Mouse (Mus musculus): Measurements from ENCODE around the gene Krtap4-1. TPM values are rescaled to one million over a fixed set of nuclear protein-coding genes. Genes with fewer than 3 reads are reported as not detected.
"Not testable (repeated sequence)": the region's sequence is repeated elsewhere in the genome, so short reads cannot be mapped to it uniquely, and the experiment has no call there.

Krtap4-1 gene
- polyA plus RNA-seq, 1 experiment from 2014 or later = not detected

DNA sequence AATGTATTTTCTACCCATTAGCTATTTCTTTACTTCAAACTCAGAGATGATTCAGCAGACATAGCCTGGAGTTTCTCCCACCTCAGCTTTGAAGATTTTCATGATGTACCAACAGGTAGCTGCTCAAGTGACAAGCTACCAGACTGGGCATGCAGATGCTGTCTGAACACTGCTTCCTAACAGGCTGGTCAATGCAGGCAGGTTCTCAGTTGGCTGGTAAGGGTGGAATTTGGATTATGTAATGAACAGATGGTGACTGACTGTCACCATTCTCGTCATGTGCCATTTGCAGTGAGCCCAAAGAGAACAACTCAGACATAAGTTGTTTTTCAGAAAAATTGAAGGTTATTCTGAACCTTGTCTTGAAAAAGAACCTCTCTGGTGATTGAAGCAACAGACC is 18.9 kb downstream of the Krtap4-1 start:
- Histone ChIP-seq H3K27ac (ENCODE audit: low read depth, low read length) (no peak overlapping the region), H3K27me3 (ENCODE audit: control insufficient read depth, insufficient read depth, low read length) (no peaks in the 10 kb centered on the region), H3K9ac (ENCODE audit: low read length) (no peak overlapping the region), H3K4me1 (replicated peaks; ENCODE audit: control insufficient read depth, insufficient read depth, low read length) (no peaks in the 10 kb centered on the region), H3K4me2 (ENCODE audit: low read depth, low read length, severe bottlenecking) (no peak overlapping the region), H3K9me3 (ENCODE audit: control insufficient read depth, low read length) (no peaks in the 10 kb centered on the region), H3K4me3 (ENCODE audit: low read depth, low read length) (no peak overlapping the region), H3K36me3 (ENCODE audit: control insufficient read depth, insufficient read depth, low read length) (no peaks in the 10 kb centered on the region)
- WGBS = 78% methylated on average over 1 of the region's 1 CpGs
- DNase-seq (ENCODE audit: low spot score) (no peak), ATAC-seq (replicated peaks; ENCODE audit: low FRiP score) (no peak)

GRCm38 (mm10) chr11:99603208-99603607 is 24.8 kb downstream of the Krtap4-1 start, which contains the start of gene Gm11938:
Gm11938 (minus strand) TSS chr11:99603308.
- H3K4me3 ChIP-seq (ENCODE audit: low read depth, low read length); H3K4me1 ChIP-seq (replicated peaks; ENCODE audit: control insufficient read depth, insufficient read depth, low read length); H3K9me3 ChIP-seq (ENCODE audit: control insufficient read depth, low read length); ATAC-seq (replicated peaks; ENCODE audit: low FRiP score); H3K9ac ChIP-seq (ENCODE audit: low read length); H3K36me3 ChIP-seq (ENCODE audit: control insufficient read depth, insufficient read depth, low read length); H3K27ac ChIP-seq (ENCODE audit: low read depth, low read length); H3K27me3 ChIP-seq (ENCODE audit: control insufficient read depth, insufficient read depth, low read length); DNase-seq (ENCODE audit: low spot score); H3K4me2 ChIP-seq (ENCODE audit: low read depth, low read length, severe bottlenecking): not testable (repeated sequence)
- 80% methylated on average over 1 of the region's 1 CpGs for WGBS

DNA sequence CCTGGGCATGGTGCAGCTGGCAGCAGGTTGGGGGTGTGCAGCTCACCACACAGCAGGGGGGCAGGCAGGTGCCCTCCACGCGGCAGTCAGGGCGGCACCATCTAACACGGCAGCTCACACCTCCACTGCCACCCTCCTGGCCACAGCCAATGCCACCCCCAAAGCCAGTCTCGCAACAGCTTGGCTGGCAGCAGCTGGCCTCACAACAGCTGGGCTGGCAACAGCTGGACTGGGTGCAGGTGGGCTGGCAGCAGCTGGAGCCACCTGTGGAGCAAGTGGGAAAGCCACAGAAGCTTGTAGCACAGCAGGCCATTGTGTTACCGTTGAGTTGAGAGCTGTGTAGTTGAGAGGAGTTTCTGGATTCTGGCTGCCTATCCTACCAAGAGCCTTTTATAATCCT is 30.3 kb downstream of the Krtap4-1 start, which contains the start of gene Krtap9-3:
Gene Krtap9-3 (minus strand): TSS at position 364 of the 400 bp plus-strand sequence.
- not testable (repeated sequence) for H3K9ac ChIP-seq (ENCODE audit: low read length); H3K27me3 ChIP-seq (ENCODE audit: control insufficient read depth, insufficient read depth, low read length); H3K9me3 ChIP-seq (ENCODE audit: control insufficient read depth, low read length); DNase-seq (ENCODE audit: low spot score); H3K4me3 ChIP-seq (ENCODE audit: low read depth, low read length); H3K36me3 ChIP-seq (ENCODE audit: control insufficient read depth, insufficient read depth, low read length); H3K4me1 ChIP-seq (replicated peaks; ENCODE audit: control insufficient read depth, insufficient read depth, low read length); H3K27ac ChIP-seq (ENCODE audit: low read depth, low read length); H3K4me2 ChIP-seq (ENCODE audit: low read depth, low read length, severe bottlenecking); ATAC-seq (replicated peaks; ENCODE audit: low FRiP score)
- 80% methylated on average over 6 of the region's 6 CpGs for WGBS

GRCm38 (mm10) chr11:99590981-99591380 is 37.1 kb downstream of the Krtap4-1 start, which contains the start of gene Krtap1-3:
Krtap1-3 (minus strand) TSS chr11:99591339.
- 87% methylated on average over 6 of the region's 6 CpGs for WGBS
- H3K4me1 ChIP-seq (replicated peaks; ENCODE audit: control insufficient read depth, insufficient read depth, low read length) = no peaks in the 10 kb centered on the region
- no peak for DNase-seq (ENCODE audit: low spot score)
- no peaks in the 10 kb centered on the region for H3K9me3 ChIP-seq (ENCODE audit: control insufficient read depth, low read length)
- no peak within 1 kb of the TSS for H3K9ac ChIP-seq (ENCODE audit: low read length)
- no peaks in the 10 kb centered on the region for H3K27me3 ChIP-seq (ENCODE audit: control insufficient read depth, insufficient read depth, low read length)
- no peak within 1 kb of the TSS for H3K4me3 ChIP-seq (ENCODE audit: low read depth, low read length)
- no peak for ATAC-seq (replicated peaks; ENCODE audit: low FRiP score)
- H3K36me3 ChIP-seq (ENCODE audit: control insufficient read depth, insufficient read depth, low read length) = no peaks in the 10 kb centered on the region
- H3K4me2 ChIP-seq (ENCODE audit: low read depth, low read length, severe bottlenecking) = no peak within 1 kb of the TSS
- H3K27ac ChIP-seq (ENCODE audit: low read depth, low read length) = no peak within 1 kb of the TSS

- Histone ChIP-seq H3K4me1 (replicated peaks; ENCODE audit: control insufficient read depth, insufficient read depth, low read length) (no peaks in the 10 kb centered on the region), H3K4me3 (ENCODE audit: low read depth, low read length) (no peak overlapping the region), H3K27me3 (ENCODE audit: control insufficient read depth, insufficient read depth, low read length) (no peaks in the 10 kb centered on the region), H3K9ac (ENCODE audit: low read length) (no peak overlapping the region), H3K36me3 (ENCODE audit: control insufficient read depth, insufficient read depth, low read length) (no peaks in the 10 kb centered on the region), H3K27ac (ENCODE audit: low read depth, low read length) (no peak overlapping the region), H3K9me3 (ENCODE audit: control insufficient read depth, low read length) (no peaks in the 10 kb centered on the region), H3K4me2 (ENCODE audit: low read depth, low read length, severe bottlenecking) (no peak overlapping the region)
- no peak for DNase-seq (ENCODE audit: low spot score)
- 95% methylated on average over 7 of the region's 7 CpGs for WGBS
- no peak for ATAC-seq (replicated peaks; ENCODE audit: low FRiP score)
These were observed 42.9 kb downstream of the Krtap4-1 start for GRCm38 (mm10) chr11:99585096-99585495.

DNA sequence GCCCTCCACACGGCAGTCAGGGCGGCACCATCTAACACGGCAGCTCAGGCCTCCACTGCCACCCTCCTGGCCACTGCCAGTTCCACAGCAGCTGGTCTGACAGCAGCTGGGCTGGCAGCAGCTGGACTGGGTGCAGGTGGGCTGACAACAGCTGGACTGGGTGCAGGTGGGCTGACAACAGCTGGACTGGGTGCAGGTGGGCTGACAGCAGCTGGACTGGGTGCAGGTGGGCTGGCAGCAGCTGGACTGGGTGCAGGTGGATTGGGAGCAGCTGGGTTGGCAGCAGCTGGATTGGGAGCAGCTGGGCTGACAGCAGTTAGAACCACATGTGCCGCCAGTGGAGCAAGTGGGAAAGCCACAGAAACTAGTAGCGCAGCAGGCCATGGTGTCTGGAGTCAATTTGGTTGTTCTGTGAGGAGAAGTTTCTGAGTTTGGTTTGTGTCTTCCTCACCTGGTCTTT is 44.8 kb downstream of the Krtap4-1 start, which contains the start of gene Krtap1-4:
Gene Krtap1-4 (minus strand): TSS at position 410 of the 460 bp plus-strand sequence.
- H3K4me1 ChIP-seq (replicated peaks; ENCODE audit: control insufficient read depth, insufficient read depth, low read length) = no peaks in the 10 kb centered on the region
- DNase-seq (ENCODE audit: low spot score) = no peak
- ATAC-seq (replicated peaks; ENCODE audit: low FRiP score) = no peak
- no peak within 1 kb of the TSS for H3K4me2 ChIP-seq (ENCODE audit: low read depth, low read length, severe bottlenecking)
- no peak within 1 kb of the TSS for H3K9ac ChIP-seq (ENCODE audit: low read length)
- H3K4me3 ChIP-seq (ENCODE audit: low read depth, low read length) = no peak within 1 kb of the TSS
- H3K36me3 ChIP-seq (ENCODE audit: control insufficient read depth, insufficient read depth, low read length) = no peaks in the 10 kb centered on the region
- H3K27me3 ChIP-seq (ENCODE audit: control insufficient read depth, insufficient read depth, low read length) = no peaks in the 10 kb centered on the region
- H3K9me3 ChIP-seq (ENCODE audit: control insufficient read depth, low read length) = no peaks in the 10 kb centered on the region
- 75% methylated on average over 5 of the region's 5 CpGs for WGBS
- H3K27ac ChIP-seq (ENCODE audit: low read depth, low read length) = no peak within 1 kb of the TSS

GRCm38 (mm10) chr11:99581564-99581963 is 46.5 kb downstream of the Krtap4-1 start:
- Histone ChIP-seq H3K4me1 (replicated peaks; ENCODE audit: control insufficient read depth, insufficient read depth, low read length) (no peaks in the 10 kb centered on the region), H3K36me3 (ENCODE audit: control insufficient read depth, insufficient read depth, low read length) (no peaks in the 10 kb centered on the region), H3K9ac (ENCODE audit: low read length) (no peak overlapping the region), H3K9me3 (ENCODE audit: control insufficient read depth, low read length) (no peaks in the 10 kb centered on the region), H3K4me2 (ENCODE audit: low read depth, low read length, severe bottlenecking) (no peak overlapping the region), H3K4me3 (ENCODE audit: low read depth, low read length) (no peak overlapping the region), H3K27me3 (ENCODE audit: control insufficient read depth, insufficient read depth, low read length) (no peaks in the 10 kb centered on the region), H3K27ac (ENCODE audit: low read depth, low read length) (no peak overlapping the region)
- DNase-seq (ENCODE audit: low spot score) (no peak), ATAC-seq (replicated peaks; ENCODE audit: low FRiP score) (no peak)
- 87% methylated on average over 6 of the region's 6 CpGs for WGBS

GRCm38 (mm10) chr11:99581051-99581450 is 47.0 kb downstream of the Krtap4-1 start:
- Histone ChIP-seq H3K4me1 (replicated peaks; ENCODE audit: control insufficient read depth, insufficient read depth, low read length) (no peaks in the 10 kb centered on the region), H3K9me3 (ENCODE audit: control insufficient read depth, low read length) (no peaks in the 10 kb centered on the region), H3K36me3 (ENCODE audit: control insufficient read depth, insufficient read depth, low read length) (no peaks in the 10 kb centered on the region), H3K27ac (ENCODE audit: low read depth, low read length) (no peak overlapping the region), H3K4me3 (ENCODE audit: low read depth, low read length) (no peak overlapping the region), H3K9ac (ENCODE audit: low read length) (no peak overlapping the region), H3K27me3 (ENCODE audit: control insufficient read depth, insufficient read depth, low read length) (no peaks in the 10 kb centered on the region), H3K4me2 (ENCODE audit: low read depth, low read length, severe bottlenecking) (no peak overlapping the region)
- DNase-seq (ENCODE audit: low spot score) (no peak), ATAC-seq (replicated peaks; ENCODE audit: low FRiP score) (no peak)
- 93% methylated on average over 5 of the region's 5 CpGs for WGBS

- H3K9me3 ChIP-seq (ENCODE audit: control insufficient read depth, low read length) = no peaks in the 10 kb centered on the region
- no peak within 1 kb of the TSS for H3K9ac ChIP-seq (ENCODE audit: low read length)
- H3K27ac ChIP-seq (ENCODE audit: low read depth, low read length) = no peak within 1 kb of the TSS
- H3K4me1 ChIP-seq (replicated peaks; ENCODE audit: control insufficient read depth, insufficient read depth, low read length) = no peaks in the 10 kb centered on the region
- DNase-seq (ENCODE audit: low spot score) = no peak
- no peak within 1 kb of the TSS for H3K4me2 ChIP-seq (ENCODE audit: low read depth, low read length, severe bottlenecking)
- 85% methylated on average over 6 of the region's 6 CpGs for WGBS
- no peak within 1 kb of the TSS for H3K4me3 ChIP-seq (ENCODE audit: low read depth, low read length)
- H3K36me3 ChIP-seq (ENCODE audit: control insufficient read depth, insufficient read depth, low read length) = no peaks in the 10 kb centered on the region
- H3K27me3 ChIP-seq (ENCODE audit: control insufficient read depth, insufficient read depth, low read length) = no peaks in the 10 kb centered on the region
- ATAC-seq (replicated peaks; ENCODE audit: low FRiP score) = no peak
These were observed 47.4 kb downstream of the Krtap4-1 start, which contains the start of gene Krtap1-5 for GRCm38 (mm10) chr11:99580636-99581035. Krtap1-5 (minus strand) TSS chr11:99581016.

Data from forebrain, embryonic 11.5 days (tissue).